Mouse (Mus musculus): ENCODE measurements around the gene Ptprr. TPM values are rescaled to one million over a fixed set of nuclear protein-coding genes. Genes with fewer than 3 reads are reported as not detected.

Ptprr gene
- polyA plus RNA-seq, 1 experiment from 2014 or later = 0.45 TPM

DNA sequence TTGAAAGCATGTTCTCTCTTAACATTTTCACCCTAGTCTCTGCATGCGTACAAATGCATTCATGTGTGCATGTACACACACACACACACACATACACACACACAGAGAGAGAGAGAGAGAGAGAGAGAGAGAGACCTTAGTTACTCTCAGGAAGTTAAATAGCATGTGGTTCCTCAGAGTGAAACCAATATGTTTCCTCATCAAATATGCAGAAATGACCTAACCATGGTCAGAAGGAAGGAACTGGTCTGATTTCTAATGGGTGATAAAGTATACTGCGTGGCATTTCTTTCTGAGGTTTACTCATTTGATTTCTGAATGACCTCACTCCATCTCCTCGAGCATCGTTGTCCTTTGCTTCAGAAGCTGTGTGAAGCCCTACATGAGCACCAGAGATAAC lies 113.2 kb downstream of the Ptprr start:
- no peak overlapping the region for H3K9ac ChIP-seq (ENCODE audit: low read length)
- no peak overlapping the region for H3K4me2 ChIP-seq (ENCODE audit: low read depth, low read length)
- 72% methylated on average over 4 of the region's 4 CpGs for WGBS
- no peaks in the 10 kb centered on the region for H3K9me3 ChIP-seq (ENCODE audit: control insufficient read depth, low read length)
- H3K27me3 ChIP-seq (ENCODE audit: control insufficient read depth, insufficient read depth, low read depth, low read length) = no peaks in the 10 kb centered on the region
- no peak for ATAC-seq (ENCODE audit: low read depth)
- H3K27ac ChIP-seq (ENCODE audit: low read length) = no peak overlapping the region
- H3K4me1 ChIP-seq (replicated peaks; ENCODE audit: control insufficient read depth, insufficient read depth, low read length) = no peaks in the 10 kb centered on the region
- H3K36me3 ChIP-seq (ENCODE audit: control insufficient read depth, insufficient read depth, low read length) = no peaks in the 10 kb centered on the region
- no peak overlapping the region for H3K4me3 ChIP-seq (ENCODE audit: low read length)

DNA sequence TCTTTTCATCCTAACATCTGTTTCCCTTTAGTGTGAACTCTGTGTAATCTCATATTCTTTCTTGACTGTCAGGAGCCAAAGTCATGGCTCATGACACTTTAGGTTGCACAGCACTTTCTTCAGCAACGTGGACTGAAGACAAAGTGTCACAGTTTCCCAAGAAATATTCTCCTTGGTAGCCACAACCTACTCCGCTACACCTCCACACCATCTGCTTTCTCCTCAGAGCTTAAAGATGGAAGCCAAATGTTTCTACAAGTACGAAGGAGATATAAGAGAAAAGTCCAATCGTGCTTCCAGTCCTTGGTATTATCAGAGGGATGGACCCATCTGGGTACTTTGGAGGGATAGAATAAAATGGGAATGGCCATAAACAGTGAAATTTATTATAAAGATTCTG lies 114.2 kb downstream of the Ptprr start:
- 68% methylated on average over 4 of the region's 4 CpGs for WGBS
- no peaks in the 10 kb centered on the region for H3K27me3 ChIP-seq (ENCODE audit: control insufficient read depth, insufficient read depth, low read depth, low read length)
- H3K27ac ChIP-seq (ENCODE audit: low read length) = no peak overlapping the region
- no peak for ATAC-seq (ENCODE audit: low read depth)
- no peaks in the 10 kb centered on the region for H3K9me3 ChIP-seq (ENCODE audit: control insufficient read depth, low read length)
- H3K4me1 ChIP-seq (replicated peaks; ENCODE audit: control insufficient read depth, insufficient read depth, low read length) = no peaks in the 10 kb centered on the region
- no peak overlapping the region for H3K4me2 ChIP-seq (ENCODE audit: low read depth, low read length)
- no peak overlapping the region for H3K9ac ChIP-seq (ENCODE audit: low read length)
- H3K4me3 ChIP-seq (ENCODE audit: low read length) = no peak overlapping the region
- no peaks in the 10 kb centered on the region for H3K36me3 ChIP-seq (ENCODE audit: control insufficient read depth, insufficient read depth, low read length)

DNA sequence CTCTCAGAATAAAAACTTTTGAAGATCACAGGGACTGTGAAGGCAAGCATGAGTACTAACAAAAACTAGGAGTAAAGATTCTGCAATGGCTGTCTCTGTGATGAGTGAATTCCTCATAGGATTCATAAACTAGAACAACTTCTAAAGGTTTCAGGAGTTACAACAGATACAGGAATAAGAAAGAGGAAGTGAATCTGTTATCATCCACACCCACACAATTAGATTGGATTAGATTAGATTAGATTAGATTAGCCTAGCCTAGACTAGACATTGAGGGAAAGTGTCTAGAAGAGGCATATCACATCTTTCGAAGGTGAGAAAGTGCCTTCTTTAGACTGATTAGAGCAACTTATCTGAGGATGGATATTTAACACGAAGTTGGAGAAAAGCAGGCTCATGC lies 117.2 kb downstream of the Ptprr start:
- H3K27me3 ChIP-seq (ENCODE audit: control insufficient read depth, insufficient read depth, low read depth, low read length) = no peaks in the 10 kb centered on the region
- H3K4me2 ChIP-seq (ENCODE audit: low read depth, low read length) = no peak overlapping the region
- no peak overlapping the region for H3K9ac ChIP-seq (ENCODE audit: low read length)
- H3K4me1 ChIP-seq (replicated peaks; ENCODE audit: control insufficient read depth, insufficient read depth, low read length) = no peaks in the 10 kb centered on the region
- no peaks in the 10 kb centered on the region for H3K36me3 ChIP-seq (ENCODE audit: control insufficient read depth, insufficient read depth, low read length)
- WGBS = 77% methylated on average over 2 of the region's 2 CpGs
- H3K27ac ChIP-seq (ENCODE audit: low read length) = no peak overlapping the region
- H3K9me3 ChIP-seq (ENCODE audit: control insufficient read depth, low read length) = no peaks in the 10 kb centered on the region
- no peak for ATAC-seq (ENCODE audit: low read depth)
- no peak overlapping the region for H3K4me3 ChIP-seq (ENCODE audit: low read length)

GRCm38 (mm10) chr10:116140226-116140625 lies 122.2 kb downstream of the Ptprr start:
- Histone ChIP-seq H3K36me3 (ENCODE audit: control insufficient read depth, insufficient read depth, low read length) (no peaks in the 10 kb centered on the region), H3K4me3 (ENCODE audit: low read length) (no peak overlapping the region), H3K27ac (ENCODE audit: low read length) (no peak overlapping the region), H3K4me1 (replicated peaks; ENCODE audit: control insufficient read depth, insufficient read depth, low read length) (no peaks in the 10 kb centered on the region), H3K27me3 (ENCODE audit: control insufficient read depth, insufficient read depth, low read depth, low read length) (no peaks in the 10 kb centered on the region), H3K4me2 (ENCODE audit: low read depth, low read length) (no peak overlapping the region), H3K9ac (ENCODE audit: low read length) (no peak overlapping the region), H3K9me3 (ENCODE audit: control insufficient read depth, low read length) (no peaks in the 10 kb centered on the region)
- no peak for ATAC-seq (ENCODE audit: low read depth)
- 83% methylated on average over 8 of the region's 8 CpGs for WGBS

DNA sequence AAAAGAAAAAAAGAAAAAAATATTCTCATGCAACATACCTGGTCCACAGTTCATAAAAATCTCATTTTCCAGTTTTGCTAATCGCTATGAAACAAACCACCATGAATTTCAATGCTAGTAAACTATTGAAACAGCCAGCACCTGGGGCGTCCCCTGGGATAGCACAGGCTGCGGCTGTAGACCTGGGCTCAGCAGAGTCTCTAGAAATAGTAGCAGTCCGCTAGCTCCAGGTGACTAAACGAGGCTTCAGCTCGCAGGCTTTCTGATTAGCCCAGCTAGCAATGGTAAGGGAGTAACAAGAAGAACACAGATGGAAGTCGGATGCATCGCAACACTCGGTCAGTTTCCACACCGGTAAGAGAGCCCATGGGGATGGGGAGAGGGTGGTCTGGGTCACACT lies 125.7 kb downstream of the Ptprr start:
- no peak overlapping the region for H3K4me3 ChIP-seq (ENCODE audit: low read length)
- ATAC-seq (ENCODE audit: low read depth) = no peak
- 82% methylated on average over 10 of the region's 10 CpGs for WGBS
- H3K27me3 ChIP-seq (ENCODE audit: control insufficient read depth, insufficient read depth, low read depth, low read length) = no peaks in the 10 kb centered on the region
- no peaks in the 10 kb centered on the region for H3K9me3 ChIP-seq (ENCODE audit: control insufficient read depth, low read length)
- H3K4me2 ChIP-seq (ENCODE audit: low read depth, low read length) = no peak overlapping the region
- no peaks in the 10 kb centered on the region for H3K36me3 ChIP-seq (ENCODE audit: control insufficient read depth, insufficient read depth, low read length)
- no peaks in the 10 kb centered on the region for H3K4me1 ChIP-seq (replicated peaks; ENCODE audit: control insufficient read depth, insufficient read depth, low read length)
- H3K27ac ChIP-seq (ENCODE audit: low read length) = no peak overlapping the region
- no peak overlapping the region for H3K9ac ChIP-seq (ENCODE audit: low read length)

- Histone ChIP-seq H3K4me2 (ENCODE audit: low read depth, low read length) (no peak overlapping the region), H3K4me3 (ENCODE audit: low read length) (no peak overlapping the region), H3K9me3 (ENCODE audit: control insufficient read depth, low read length) (no peaks in the 10 kb centered on the region), H3K9ac (ENCODE audit: low read length) (no peak overlapping the region), H3K36me3 (ENCODE audit: control insufficient read depth, insufficient read depth, low read length) (no peaks in the 10 kb centered on the region), H3K27me3 (ENCODE audit: control insufficient read depth, insufficient read depth, low read depth, low read length) (no peaks in the 10 kb centered on the region), H3K4me1 (replicated peaks; ENCODE audit: control insufficient read depth, insufficient read depth, low read length) (no peaks in the 10 kb centered on the region), H3K27ac (ENCODE audit: low read length) (no peak overlapping the region)
- no peak for ATAC-seq (ENCODE audit: low read depth)
- WGBS = 71% methylated on average over 9 of the region's 9 CpGs
Observed at GRCm38 (mm10) chr10:116146091-116146490, 128.1 kb downstream of the Ptprr start.

GRCm38 (mm10) chr10:116154707-116155106 lies 136.7 kb downstream of the Ptprr start:
- ATAC-seq (ENCODE audit: low read depth) = no peak
- 80% methylated on average over 5 of the region's 5 CpGs for WGBS
- Histone ChIP-seq H3K9me3 (ENCODE audit: control insufficient read depth, low read length) (peaks cover 2% of the 10 kb centered on the region; the same call in 1 of the 2 replicates), H3K27me3 (ENCODE audit: control insufficient read depth, insufficient read depth, low read depth, low read length) (no peaks in the 10 kb centered on the region), H3K4me3 (ENCODE audit: low read length) (no peak overlapping the region), H3K9ac (ENCODE audit: low read length) (no peak overlapping the region), H3K36me3 (ENCODE audit: control insufficient read depth, insufficient read depth, low read length) (no peaks in the 10 kb centered on the region), H3K4me2 (ENCODE audit: low read depth, low read length) (no peak overlapping the region), H3K27ac (ENCODE audit: low read length) (no peak overlapping the region), H3K4me1 (replicated peaks; ENCODE audit: control insufficient read depth, insufficient read depth, low read length) (no peaks in the 10 kb centered on the region)

- Histone ChIP-seq H3K9ac (ENCODE audit: low read length) (no peak overlapping the region), H3K27me3 (ENCODE audit: control insufficient read depth, insufficient read depth, low read depth, low read length) (no peaks in the 10 kb centered on the region), H3K4me2 (ENCODE audit: low read depth, low read length) (no peak overlapping the region), H3K36me3 (ENCODE audit: control insufficient read depth, insufficient read depth, low read length) (no peaks in the 10 kb centered on the region), H3K4me3 (ENCODE audit: low read length) (no peak overlapping the region), H3K4me1 (replicated peaks; ENCODE audit: control insufficient read depth, insufficient read depth, low read length) (no peaks in the 10 kb centered on the region), H3K27ac (ENCODE audit: low read length) (no peak overlapping the region), H3K9me3 (ENCODE audit: control insufficient read depth, low read length) (peaks cover 2% of the 10 kb centered on the region; the same call in 1 of the 2 replicates)
- no peak for ATAC-seq (ENCODE audit: low read depth)
- 69% methylated on average over 1 of the region's 1 CpGs for WGBS
Observed at GRCm38 (mm10) chr10:116156699-116157098, 138.7 kb downstream of the Ptprr start.

- ATAC-seq (ENCODE audit: low read depth) = no peak
- H3K27me3 ChIP-seq (ENCODE audit: control insufficient read depth, insufficient read depth, low read depth, low read length) = no peaks in the 10 kb centered on the region
- H3K9me3 ChIP-seq (ENCODE audit: control insufficient read depth, low read length) = no peaks in the 10 kb centered on the region
- H3K27ac ChIP-seq (ENCODE audit: low read length) = no peak overlapping the region
- H3K9ac ChIP-seq (ENCODE audit: low read length) = no peak overlapping the region
- no peak overlapping the region for H3K4me3 ChIP-seq (ENCODE audit: low read length)
- no peak overlapping the region for H3K4me2 ChIP-seq (ENCODE audit: low read depth, low read length)
- H3K36me3 ChIP-seq (ENCODE audit: control insufficient read depth, insufficient read depth, low read length) = no peaks in the 10 kb centered on the region
- WGBS = 65% methylated on average over 12 of the region's 12 CpGs
- no peaks in the 10 kb centered on the region for H3K4me1 ChIP-seq (replicated peaks; ENCODE audit: control insufficient read depth, insufficient read depth, low read length)
Observed at GRCm38 (mm10) chr10:116162338-116162737, 144.3 kb downstream of the Ptprr start.

DNA sequence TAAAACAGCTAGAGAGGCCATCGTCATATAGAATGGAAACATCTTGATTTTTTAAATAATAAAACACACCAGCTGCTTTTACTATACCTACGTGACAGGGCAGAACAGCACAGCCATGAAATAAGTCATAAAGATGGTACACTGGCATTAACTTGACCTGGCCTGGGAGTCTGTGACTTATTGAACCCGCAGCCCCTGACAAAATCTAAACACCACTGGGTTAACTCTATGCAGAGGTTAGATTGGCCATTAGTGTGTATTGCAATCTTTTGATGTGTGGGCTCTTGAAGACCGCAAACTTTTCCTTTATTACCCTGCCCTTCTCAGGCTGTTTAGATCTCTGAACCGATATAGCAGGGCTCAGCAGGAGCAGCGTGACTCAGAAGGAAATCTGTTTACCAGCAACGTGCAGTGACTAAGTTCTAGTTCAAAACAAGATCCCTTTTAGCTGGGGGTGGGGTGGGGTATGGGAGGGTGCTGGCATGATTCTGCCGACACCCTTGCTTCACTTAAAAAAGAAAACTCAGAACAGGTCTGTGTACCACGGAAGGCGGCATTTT lies 157.4 kb downstream of the Ptprr start:
- H3K4me1 ChIP-seq (replicated peaks; ENCODE audit: control insufficient read depth, insufficient read depth, low read length) = peaks cover 2% of the 10 kb centered on the region; the same call in 1 of the 2 replicates
- no peaks in the 10 kb centered on the region for H3K36me3 ChIP-seq (ENCODE audit: control insufficient read depth, insufficient read depth, low read length)
- H3K4me2 ChIP-seq (ENCODE audit: low read depth, low read length) = no peak overlapping the region
- no peak for ATAC-seq (ENCODE audit: low read depth)
- H3K9ac ChIP-seq (ENCODE audit: low read length) = no peak overlapping the region
- no peaks in the 10 kb centered on the region for H3K9me3 ChIP-seq (ENCODE audit: control insufficient read depth, low read length)
- H3K27me3 ChIP-seq (ENCODE audit: control insufficient read depth, insufficient read depth, low read depth, low read length) = peaks cover 3% of the 10 kb centered on the region; the same call in 1 of the 2 replicates
- no peak overlapping the region for H3K27ac ChIP-seq (ENCODE audit: low read length)
- WGBS = 44% methylated on average over 10 of the region's 10 CpGs
- no peak overlapping the region for H3K4me3 ChIP-seq (ENCODE audit: low read length)

Measured in lung, embryonic 16.5 days (tissue).